Mouse (Mus musculus): ENCODE results near the gene 2310011J03Rik. TPM values are rescaled to one million over a fixed set of nuclear protein-coding genes. Genes with fewer than 3 reads are reported as not detected.

2310011J03Rik gene
- polyA plus RNA-seq, 1 experiment = 93.8 TPM

DNA sequence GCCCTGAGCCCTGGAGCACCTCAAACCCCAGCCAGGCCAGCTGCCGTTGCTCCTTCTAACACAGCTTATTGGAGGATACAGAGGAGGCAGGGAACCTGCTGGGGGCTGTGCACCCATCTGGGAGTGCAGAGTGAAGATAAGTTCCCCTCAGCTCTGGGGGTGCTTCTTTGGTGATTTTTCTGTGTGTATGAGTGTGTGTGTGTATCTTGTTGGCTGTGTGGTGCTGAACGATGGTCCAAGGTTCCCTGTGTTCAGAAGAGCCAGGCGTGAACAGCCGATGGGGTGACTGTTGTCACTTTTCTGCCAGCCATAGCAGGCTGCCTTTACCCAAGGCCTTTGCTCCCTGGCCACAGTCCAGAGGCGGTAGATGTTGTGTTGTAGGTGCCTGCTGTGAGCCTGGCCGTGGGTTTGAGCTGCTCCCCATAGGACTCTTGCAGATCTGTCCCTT, 49.6 kb downstream of the 2310011J03Rik start:
- Histone ChIP-seq H3K4me3 (ENCODE audit: control insufficient read depth, insufficient read depth, low read length) (no peak overlapping the region), H3K4me1 (replicated peaks; ENCODE audit: control insufficient read depth, insufficient read depth, low read length) (peaks cover 43% of the 10 kb centered on the region), H3K36me3 (ENCODE audit: control insufficient read depth, insufficient read depth, low read length) (peaks cover 11% of the 10 kb centered on the region), H3K27ac (ENCODE audit: control insufficient read depth, insufficient read depth, low read length) (peak overlapping the region; percentile 27; the same call in 1 of the 2 replicates), H3K27me3 (ENCODE audit: control insufficient read depth, insufficient read depth, low read length) (no peaks in the 10 kb centered on the region)
- TF ChIP-seq POLR2A (IDR thresholded peaks at IDR 0.05; ENCODE audit: control insufficient read depth, extremely low read depth, insufficient read depth, low read length, poor library complexity) (no peak), CTCF (IDR thresholded peaks at IDR 0.05; ENCODE audit: borderline replicate concordance, control insufficient read depth, extremely low read depth, insufficient read depth, low read length, poor library complexity) (no peak)
- no peak for DNase-seq
- WGBS = 57% methylated on average over 6 of the region's 6 CpGs

DNA sequence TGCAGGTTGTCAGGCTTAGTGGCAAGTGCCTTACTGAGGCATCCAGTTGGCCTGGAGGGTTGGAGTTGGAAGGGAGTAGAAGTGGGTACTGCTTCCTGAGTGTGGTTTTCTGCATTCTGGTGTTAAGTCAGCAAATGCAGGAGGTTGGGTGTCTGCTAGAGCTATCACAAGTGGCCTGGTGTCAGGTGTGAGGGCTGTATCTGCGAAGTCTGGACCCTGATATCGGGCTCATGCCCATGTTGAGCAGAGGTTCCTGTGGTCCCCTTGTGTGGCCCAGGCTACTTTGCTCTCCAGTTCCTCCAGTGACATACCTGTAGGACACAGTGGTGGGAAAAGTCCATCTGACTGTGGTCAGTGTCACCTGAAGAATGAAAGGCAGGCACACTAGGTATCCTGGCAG, 50.2 kb downstream of the 2310011J03Rik start:
- H3K4me3 ChIP-seq (ENCODE audit: control insufficient read depth, insufficient read depth, low read length) = no peak overlapping the region
- no peak overlapping the region for H3K27ac ChIP-seq (ENCODE audit: control insufficient read depth, insufficient read depth, low read length)
- no peak for TF ChIP-seq POLR2A (IDR thresholded peaks at IDR 0.05; ENCODE audit: control insufficient read depth, extremely low read depth, insufficient read depth, low read length, poor library complexity)
- H3K4me1 ChIP-seq (replicated peaks; ENCODE audit: control insufficient read depth, insufficient read depth, low read length) = peaks cover 46% of the 10 kb centered on the region
- no peak for DNase-seq
- WGBS = 34% methylated on average over 2 of the region's 2 CpGs
- peaks cover 9% of the 10 kb centered on the region; the same call in 1 of the 2 replicates for H3K36me3 ChIP-seq (ENCODE audit: control insufficient read depth, insufficient read depth, low read length)
- no peaks in the 10 kb centered on the region for H3K27me3 ChIP-seq (ENCODE audit: control insufficient read depth, insufficient read depth, low read length)

Other genes starting within 250 kb of the 2310011J03Rik start
- 127 and 138 TPM in 2 replicates for gene Sbno2, start 215.0 kb downstream of the 2310011J03Rik start, polyA plus RNA-seq (2012; rRNA removed)
- gene Stk11, start 204.7 kb downstream of the 2310011J03Rik start, polyA plus RNA-seq (2012; rRNA removed) = 265 and 270 TPM in 2 replicates
- 1,163 and 1,361 TPM in 2 replicates for gene Atp5d, start 181.9 kb downstream of the 2310011J03Rik start, polyA plus RNA-seq (2012; rRNA removed)
- 34.0 and 37.7 TPM in 2 replicates for gene Cbarp, start 179.7 kb downstream of the 2310011J03Rik start, polyA plus RNA-seq (2012; rRNA removed)
- gene Midn, start 172.3 kb downstream of the 2310011J03Rik start, polyA plus RNA-seq (2012; rRNA removed) = 342 and 374 TPM in 2 replicates
- 173 and 193 TPM in 2 replicates for gene Cirbp, start 154.6 kb downstream of the 2310011J03Rik start, polyA plus RNA-seq (2012; rRNA removed)
- gene 1600002K03Rik, start 147.6 kb downstream of the 2310011J03Rik start, polyA plus RNA-seq (2012; rRNA removed) = 11.1 and 14.8 TPM in 2 replicates
- 3.1 and 3.6 TPM in 2 replicates for gene Efna2, start 141.1 kb downstream of the 2310011J03Rik start, polyA plus RNA-seq (2012; rRNA removed)
- gene Mum1, start 94.1 kb downstream of the 2310011J03Rik start, polyA plus RNA-seq (2012; rRNA removed) = 111 and 113 TPM in 2 replicates
- 531 and 647 TPM in 2 replicates for gene Ndufs7, start 71.4 kb downstream of the 2310011J03Rik start, polyA plus RNA-seq (2012; rRNA removed)
- 6.0 and 6.4 TPM in 2 replicates for gene Gamt, start 59.5 kb downstream of the 2310011J03Rik start, polyA plus RNA-seq (2012; rRNA removed)
- gene Dazap1, start 59.1 kb downstream of the 2310011J03Rik start, polyA plus RNA-seq (2012; rRNA removed) = 134 and 166 TPM in 2 replicates
- gene Rps15, start 28.1 kb downstream of the 2310011J03Rik start, polyA plus RNA-seq (2012; rRNA removed) = 2,172 and 2,371 TPM in 2 replicates
- 0.40 and 0.57 TPM in 2 replicates for gene Apc2, start 24.6 kb downstream of the 2310011J03Rik start, polyA plus RNA-seq (2012; rRNA removed)
- 11.7 and 14.1 TPM in 2 replicates for gene Pcsk4, start 9.0 kb upstream of the 2310011J03Rik start, polyA plus RNA-seq (2012; rRNA removed)
- gene Reep6, start 9.4 kb upstream of the 2310011J03Rik start, polyA plus RNA-seq (2012; rRNA removed) = 2.0 and 3.5 TPM in 2 replicates
- 4.6 and 9.0 TPM in 2 replicates for gene Adamtsl5, start 27.9 kb upstream of the 2310011J03Rik start, polyA plus RNA-seq (2012; rRNA removed)
- gene Plk5, start 35.9 kb upstream of the 2310011J03Rik start, polyA plus RNA-seq (2012; rRNA removed) = 0.17 and 0.22 TPM in 2 replicates
- 34.9 and 38.2 TPM in 2 replicates for gene Mex3d, start 67.1 kb upstream of the 2310011J03Rik start, polyA plus RNA-seq (2012; rRNA removed)
- 268 and 290 TPM in 2 replicates for gene Mbd3, start 79.0 kb upstream of the 2310011J03Rik start, polyA plus RNA-seq (2012; rRNA removed)
- 1,246 and 1,699 TPM in 2 replicates for gene Uqcr11, start 86.3 kb upstream of the 2310011J03Rik start, polyA plus RNA-seq (2012; rRNA removed)
- 341 and 425 TPM in 2 replicates for gene Tcf3, start 113.1 kb upstream of the 2310011J03Rik start, polyA plus RNA-seq (2012; rRNA removed)
- 0.03 and 0.10 TPM in 2 replicates for gene Onecut3, start 174.3 kb upstream of the 2310011J03Rik start, polyA plus RNA-seq (2012; rRNA removed)
- 0.20 and 0.31 TPM in 2 replicates for gene Atp8b3, start 218.6 kb upstream of the 2310011J03Rik start, polyA plus RNA-seq (2012; rRNA removed)
- 188 and 209 TPM in 2 replicates for gene Rexo1, start 241.0 kb upstream of the 2310011J03Rik start, polyA plus RNA-seq (2012; rRNA removed)

Data from thymus, adult 2 months (tissue).